Mouse (Mus musculus): ENCODE measurements around the gene Gm49661. TPM values are rescaled to one million over a fixed set of nuclear protein-coding genes. Genes with fewer than 3 reads are reported as not detected.

Gene Gm49661
- polyA plus RNA-seq, 1 experiment from 2014 or later, result not detected

GRCm38 (mm10) chr8:84994375-84994774, 25.1 kb upstream of the Gm49661 start:
- Histone ChIP-seq H3K27ac (no peak overlapping the region), H3K4me1 (replicated peaks) (peaks cover 17% of the 10 kb centered on the region), H3K9ac (replicated peaks) (no peak overlapping the region), H3K36me3 (peaks cover 4% of the 10 kb centered on the region; the same call in 1 of the 2 replicates), H3K4me3 (replicated peaks) (no peak overlapping the region), H3K27me3 (peaks cover 41% of the 10 kb centered on the region), H3K9me3 (no peaks in the 10 kb centered on the region), H3K4me2 (no peak overlapping the region)
- ATAC-seq (ENCODE audit: insufficient number of reproducible peaks, insufficient read depth, low FRiP score, low TSS enrichment, low read depth), result no peak
- 90% methylated on average over 9 of the region's 9 CpGs for WGBS

DNA sequence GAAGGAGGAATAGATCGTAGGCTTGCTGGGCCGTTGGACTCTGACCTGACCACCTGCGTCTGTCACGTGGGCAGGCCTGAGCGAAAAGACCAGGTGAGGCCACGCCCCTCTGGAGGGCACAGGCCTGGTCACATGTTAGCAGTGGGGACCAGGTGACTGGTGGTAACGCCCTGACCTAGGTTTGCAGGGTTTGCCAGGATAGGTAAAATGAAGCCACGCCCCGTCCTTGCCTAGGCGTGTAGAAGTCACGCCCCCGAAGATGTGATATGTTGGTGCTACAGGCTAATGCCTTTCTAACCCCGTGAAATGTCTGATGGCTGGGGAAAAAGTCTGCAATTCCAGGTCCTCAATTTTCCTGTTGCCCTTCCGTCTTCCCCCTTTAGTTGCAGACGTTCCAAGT, 21.6 kb upstream of the Gm49661 start:
- ATAC-seq (ENCODE audit: insufficient number of reproducible peaks, insufficient read depth, low FRiP score, low TSS enrichment, low read depth), result peak; percentile 38; the same call in 1 of the 2 replicates
- 2% methylated on average over 15 of the region's 15 CpGs for WGBS

DNA sequence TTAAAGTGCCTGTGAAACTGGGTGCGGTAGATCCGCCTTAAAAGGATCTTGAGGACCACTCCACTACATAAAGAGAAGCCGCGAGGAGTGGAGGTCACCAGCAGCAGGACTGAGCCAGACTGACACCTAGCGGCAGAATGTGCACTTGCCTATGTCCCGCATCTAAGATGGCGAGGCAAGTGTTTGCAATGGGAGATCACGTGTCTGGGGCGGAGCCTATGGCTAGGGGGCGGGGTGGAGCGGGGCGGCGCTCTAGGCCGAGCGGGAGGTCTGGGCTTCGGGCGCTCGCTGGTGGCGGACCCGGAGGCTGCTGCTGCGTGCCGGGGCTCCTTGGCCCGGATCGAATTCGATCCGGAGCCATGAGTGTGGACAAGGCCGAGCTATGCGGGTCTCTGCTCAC, 21.1 kb upstream of the Gm49661 start, which contains the start of gene Hook2:
TSS of gene Hook2 (plus strand) at position 255 of the 400 bp plus-strand sequence.
- peaks cover 24% of the 10 kb centered on the region for H3K4me1 ChIP-seq (replicated peaks)
- H3K36me3 ChIP-seq, result no peaks in the 10 kb centered on the region; the same call in 1 of the 2 replicates
- peak within 1 kb of the TSS; percentile 82 for H3K4me2 ChIP-seq
- peaks cover 32% of the 10 kb centered on the region for H3K27me3 ChIP-seq
- H3K9me3 ChIP-seq, result no peaks in the 10 kb centered on the region
- ATAC-seq (ENCODE audit: insufficient number of reproducible peaks, insufficient read depth, low FRiP score, low TSS enrichment, low read depth), result peak; percentile 88
- under 1% methylated on average over 28 of the region's 28 CpGs for WGBS
- peak within 1 kb of the TSS; percentile 61 for H3K4me3 ChIP-seq (replicated peaks)
- peak within 1 kb of the TSS; percentile 57; the same call in 1 of the 2 replicates for H3K27ac ChIP-seq
- H3K9ac ChIP-seq (replicated peaks), result peak within 1 kb of the TSS; percentile 66

More for the DNA sequence above, 21.6 kb upstream of the Gm49661 start:
- Histone ChIP-seq H3K27me3 (peaks cover 32% of the 10 kb centered on the region), H3K9ac (replicated peaks) (peak overlapping the region; percentile 66), H3K36me3 (no peaks in the 10 kb centered on the region; the same call in 1 of the 2 replicates), H3K9me3 (no peaks in the 10 kb centered on the region), H3K27ac (0 out of 2 replicates have a peak overlapping the region, but pooled peaks have one; percentile 53), H3K4me2 (peak overlapping the region; percentile 82), H3K4me1 (replicated peaks) (peaks cover 24% of the 10 kb centered on the region), H3K4me3 (replicated peaks) (peak overlapping the region; percentile 61)

- peak; percentile 52 for ATAC-seq (ENCODE audit: insufficient number of reproducible peaks, insufficient read depth, low FRiP score, low TSS enrichment, low read depth)
- Histone ChIP-seq H3K9me3 (no peaks in the 10 kb centered on the region), H3K4me2 (peak overlapping the region; percentile 82), H3K27me3 (peaks cover 29% of the 10 kb centered on the region), H3K4me3 (replicated peaks) (peak overlapping the region; percentile 61), H3K9ac (replicated peaks) (peak overlapping the region; percentile 50), H3K27ac (peak overlapping the region; percentile 57; the same call in 1 of the 2 replicates), H3K4me1 (replicated peaks) (peaks cover 29% of the 10 kb centered on the region), H3K36me3 (no peaks in the 10 kb centered on the region; the same call in 1 of the 2 replicates)
- WGBS, result under 1% methylated on average over 15 of the region's 15 CpGs
These were observed 20.6 kb upstream of the Gm49661 start for GRCm38 (mm10) chr8:84989810-84990209.

DNA sequence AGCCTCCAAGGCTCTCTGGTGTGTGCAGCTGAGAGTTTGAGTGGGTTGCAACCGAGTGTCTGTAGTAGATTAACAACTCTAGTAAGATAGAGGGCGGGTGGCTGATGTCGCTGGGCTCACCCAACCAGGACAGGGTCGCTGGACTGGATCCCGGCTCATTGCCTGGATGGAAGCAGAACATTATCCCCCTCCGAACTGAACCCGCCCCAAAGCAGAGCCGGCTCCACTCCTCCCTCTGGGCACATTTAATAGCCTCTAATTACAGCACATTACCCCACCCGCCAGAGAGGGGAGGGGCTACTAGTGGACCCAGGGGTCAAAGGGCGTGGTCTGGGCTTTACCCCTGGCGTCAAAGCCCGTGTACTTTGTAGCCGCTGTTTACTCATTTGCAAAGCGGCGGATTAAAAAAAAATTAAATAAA, 20.1 kb upstream of the Gm49661 start:
- WGBS, result 5% methylated on average over 15 of the region's 15 CpGs

GRCm38 (mm10) chr8:84987903-84988302, 18.7 kb upstream of the Gm49661 start:
- Histone ChIP-seq H3K27ac (no peak overlapping the region), H3K27me3 (peaks cover 14% of the 10 kb centered on the region), H3K9me3 (no peaks in the 10 kb centered on the region), H3K4me1 (replicated peaks) (peaks cover 38% of the 10 kb centered on the region), H3K9ac (replicated peaks) (no peak overlapping the region), H3K36me3 (no peaks in the 10 kb centered on the region), H3K4me2 (no peak overlapping the region), H3K4me3 (replicated peaks) (no peak overlapping the region)
- ATAC-seq (ENCODE audit: insufficient number of reproducible peaks, insufficient read depth, low FRiP score, low TSS enrichment, low read depth), result no peak
- 69% methylated on average over 2 of the region's 2 CpGs for WGBS

More for the DNA sequence above, 20.1 kb upstream of the Gm49661 start:
- Histone ChIP-seq H3K4me2 (peak overlapping the region; percentile 82), H3K36me3 (no peaks in the 10 kb centered on the region), H3K4me1 (replicated peaks) (peaks cover 34% of the 10 kb centered on the region), H3K4me3 (replicated peaks) (no peak overlapping the region), H3K9me3 (no peaks in the 10 kb centered on the region), H3K9ac (replicated peaks) (no peak overlapping the region), H3K27me3 (peaks cover 24% of the 10 kb centered on the region), H3K27ac (no peak overlapping the region)
- no peak for ATAC-seq (ENCODE audit: insufficient number of reproducible peaks, insufficient read depth, low FRiP score, low TSS enrichment, low read depth)

- H3K27ac ChIP-seq, result no peak overlapping the region
- peaks cover 14% of the 10 kb centered on the region for H3K27me3 ChIP-seq
- H3K36me3 ChIP-seq, result no peaks in the 10 kb centered on the region
- no peak overlapping the region for H3K9ac ChIP-seq (replicated peaks)
- 86% methylated on average over 5 of the region's 5 CpGs for WGBS
- no peaks in the 10 kb centered on the region for H3K9me3 ChIP-seq
- H3K4me3 ChIP-seq (replicated peaks), result no peak overlapping the region
- H3K4me1 ChIP-seq (replicated peaks), result peaks cover 38% of the 10 kb centered on the region
- H3K4me2 ChIP-seq, result no peak overlapping the region
- ATAC-seq (ENCODE audit: insufficient number of reproducible peaks, insufficient read depth, low FRiP score, low TSS enrichment, low read depth), result no peak
These were observed 18.2 kb upstream of the Gm49661 start for GRCm38 (mm10) chr8:84987388-84987787.

DNA sequence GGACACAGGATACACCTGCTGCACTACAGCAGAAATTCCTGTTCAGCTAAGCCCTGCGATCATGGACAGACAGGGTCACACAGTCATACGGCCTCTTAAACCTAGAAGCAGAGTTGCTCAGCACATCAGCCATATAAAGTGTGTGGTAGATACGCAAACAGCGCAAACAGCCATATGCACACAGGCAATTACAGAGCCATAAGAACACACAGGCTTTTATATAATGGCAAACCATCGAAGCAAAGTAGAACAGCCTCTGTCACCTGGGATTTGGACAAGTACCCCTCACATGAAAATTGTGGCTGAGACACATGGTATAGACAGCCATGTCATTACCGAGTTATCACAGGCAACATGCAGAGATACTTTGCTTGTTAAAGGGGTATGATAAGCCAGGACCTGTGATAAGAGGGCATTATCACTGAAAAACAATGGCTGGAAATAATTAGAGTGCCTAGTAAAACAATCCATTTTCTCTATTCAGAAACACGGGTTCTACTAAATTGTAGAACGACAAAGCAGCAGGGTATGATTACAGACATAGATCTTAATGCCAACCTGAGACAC, 17.2 kb upstream of the Gm49661 start:
- H3K4me2 ChIP-seq, result peak overlapping the region; percentile 99
- no peaks in the 10 kb centered on the region for H3K9me3 ChIP-seq
- WGBS, result 34% methylated on average over 8 of the region's 8 CpGs
- H3K27ac ChIP-seq, result peak overlapping the region; percentile 53; the same call in 1 of the 2 replicates
- no peak for ATAC-seq (ENCODE audit: insufficient number of reproducible peaks, insufficient read depth, low FRiP score, low TSS enrichment, low read depth)
- H3K4me3 ChIP-seq (replicated peaks), result peak overlapping the region; percentile 53
- no peaks in the 10 kb centered on the region for H3K36me3 ChIP-seq
- H3K4me1 ChIP-seq (replicated peaks), result peaks cover 44% of the 10 kb centered on the region
- H3K9ac ChIP-seq (replicated peaks), result no peak overlapping the region; the same call in 1 of the 2 replicates
- peaks cover 14% of the 10 kb centered on the region for H3K27me3 ChIP-seq

DNA sequence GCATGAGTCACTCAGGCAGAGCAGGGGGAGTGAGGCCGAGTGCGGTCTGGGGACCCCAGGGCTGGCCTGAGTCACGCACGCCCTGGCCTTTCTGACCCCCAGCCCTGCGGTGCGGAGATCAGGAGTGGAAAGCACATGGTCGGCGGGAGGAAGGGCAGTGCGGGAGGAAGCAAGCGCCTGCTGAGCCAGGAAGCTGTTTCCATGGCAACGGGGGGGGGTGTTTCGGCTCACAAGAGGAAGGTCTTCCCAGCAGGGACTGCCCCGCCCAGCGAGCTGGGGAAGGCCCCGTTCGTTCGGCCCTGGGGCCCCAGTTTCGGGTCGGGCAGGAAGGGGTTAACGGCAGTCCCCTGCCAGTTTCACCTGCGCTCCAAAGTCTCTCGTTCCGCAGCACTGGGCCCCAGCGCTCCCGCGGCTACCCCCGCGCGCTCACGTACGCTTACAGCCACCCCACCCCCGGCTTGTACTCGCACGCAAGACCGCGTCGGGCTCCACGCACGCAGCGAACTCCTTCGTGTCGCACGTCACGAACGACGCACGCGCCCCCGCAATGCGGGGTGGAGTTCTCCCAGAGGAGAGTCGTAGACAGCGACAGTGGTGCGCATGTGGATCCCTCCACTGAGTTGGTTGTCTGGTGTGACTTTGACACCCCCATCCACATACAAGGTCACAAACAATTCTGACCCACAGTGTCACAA, 16.6 kb upstream of the Gm49661 start:
- under 1% methylated on average over 53 of the region's 53 CpGs for WGBS
- Histone ChIP-seq H3K4me3 (replicated peaks) (peak overlapping the region; percentile 53), H3K4me2 (peak overlapping the region; percentile 99), H3K36me3 (no peaks in the 10 kb centered on the region), H3K9ac (replicated peaks) (peak overlapping the region; percentile 58), H3K27me3 (peaks cover 14% of the 10 kb centered on the region), H3K27ac (peak overlapping the region; percentile 53), H3K9me3 (no peaks in the 10 kb centered on the region), H3K4me1 (replicated peaks) (peaks cover 45% of the 10 kb centered on the region)
- no peak for ATAC-seq (ENCODE audit: insufficient number of reproducible peaks, insufficient read depth, low FRiP score, low TSS enrichment, low read depth)

GRCm38 (mm10) chr8:84985049-84985683, 15.9 kb upstream of the Gm49661 start:
- Histone ChIP-seq H3K9me3 (no peaks in the 10 kb centered on the region), H3K4me1 (replicated peaks) (peaks cover 50% of the 10 kb centered on the region), H3K36me3 (no peaks in the 10 kb centered on the region), H3K4me3 (replicated peaks) (peak overlapping the region; percentile 53), H3K27ac (peak overlapping the region; percentile 45), H3K27me3 (peaks cover 14% of the 10 kb centered on the region), H3K9ac (replicated peaks) (peak overlapping the region; percentile 58), H3K4me2 (peak overlapping the region; percentile 99)
- no peak for ATAC-seq (ENCODE audit: insufficient number of reproducible peaks, insufficient read depth, low FRiP score, low TSS enrichment, low read depth)
- 1% methylated on average over 23 of the region's 23 CpGs for WGBS
